Mouse (Mus musculus): ENCODE results near the gene Klf4. TPM values are rescaled to one million over a fixed set of nuclear protein-coding genes. Genes with fewer than 3 reads are reported as not detected.

The Klf4 gene
- polyA plus RNA-seq, 1 experiment from 2014 or later, result 1.3 TPM

GRCm38 (mm10) chr4:55530731-55531095 is 1.6 kb downstream of the Klf4 start:
- Histone ChIP-seq H3K9ac (ENCODE audit: low read length) (peak overlapping the region; percentile 39), H3K27me3 (ENCODE audit: control insufficient read depth, insufficient read depth, low read length) (peaks cover 38% of the 10 kb centered on the region), H3K4me3 (ENCODE audit: low read depth, low read length) (peak overlapping the region; percentile 49), H3K4me1 (ENCODE audit: control insufficient read depth, insufficient read depth, low read length) (peaks cover 12% of the 10 kb centered on the region; the same call in 1 of the 2 replicates), H3K9me3 (ENCODE audit: control insufficient read depth, low read length) (no peaks in the 10 kb centered on the region), H3K27ac (ENCODE audit: low read depth, low read length) (no peak overlapping the region), H3K4me2 (ENCODE audit: low read depth) (peak overlapping the region; percentile 87), H3K36me3 (ENCODE audit: control insufficient read depth, insufficient read depth, low read length) (no peaks in the 10 kb centered on the region)
- DNase-seq (ENCODE audit: low spot score) (peak; percentile 43), ATAC-seq (ENCODE audit: insufficient read depth, low FRiP score, low TSS enrichment) (no peak)
- WGBS, result 1% methylated on average over 20 of the region's 20 CpGs

DNA sequence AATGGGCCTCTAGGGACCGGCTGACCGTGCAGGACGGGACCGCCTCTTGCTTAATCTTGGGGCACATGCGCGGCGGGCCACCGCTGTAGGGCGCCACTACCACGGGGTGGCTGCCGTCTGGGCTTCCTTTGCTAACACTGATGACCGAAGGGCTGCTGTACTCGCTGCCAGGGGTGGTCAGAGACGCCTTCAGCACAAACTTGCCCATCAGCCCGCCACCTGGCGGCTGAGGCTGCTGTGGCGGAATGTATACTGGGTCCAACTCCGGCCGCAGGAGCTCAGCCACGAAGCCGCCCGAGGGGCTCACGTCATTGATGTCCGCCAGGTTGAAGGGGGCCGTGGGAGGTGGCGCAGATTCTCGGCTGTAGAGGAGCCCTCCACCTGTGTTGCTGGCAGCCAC is 2.0 kb downstream of the Klf4 start:
- H3K36me3 ChIP-seq (ENCODE audit: control insufficient read depth, insufficient read depth, low read length), result no peaks in the 10 kb centered on the region
- peaks cover 12% of the 10 kb centered on the region; the same call in 1 of the 2 replicates for H3K4me1 ChIP-seq (ENCODE audit: control insufficient read depth, insufficient read depth, low read length)
- ATAC-seq (ENCODE audit: insufficient read depth, low FRiP score, low TSS enrichment), result peak; percentile 47
- under 1% methylated on average over 27 of the region's 27 CpGs for WGBS
- H3K9me3 ChIP-seq (ENCODE audit: control insufficient read depth, low read length), result no peaks in the 10 kb centered on the region
- peaks cover 38% of the 10 kb centered on the region for H3K27me3 ChIP-seq (ENCODE audit: control insufficient read depth, insufficient read depth, low read length)
- no peak overlapping the region for H3K27ac ChIP-seq (ENCODE audit: low read depth, low read length)
- H3K9ac ChIP-seq (ENCODE audit: low read length), result peak overlapping the region; percentile 39
- peak overlapping the region; percentile 87 for H3K4me2 ChIP-seq (ENCODE audit: low read depth)
- DNase-seq (ENCODE audit: low spot score), result peak; percentile 84
- H3K4me3 ChIP-seq (ENCODE audit: low read depth, low read length), result peak overlapping the region; percentile 49

DNA sequence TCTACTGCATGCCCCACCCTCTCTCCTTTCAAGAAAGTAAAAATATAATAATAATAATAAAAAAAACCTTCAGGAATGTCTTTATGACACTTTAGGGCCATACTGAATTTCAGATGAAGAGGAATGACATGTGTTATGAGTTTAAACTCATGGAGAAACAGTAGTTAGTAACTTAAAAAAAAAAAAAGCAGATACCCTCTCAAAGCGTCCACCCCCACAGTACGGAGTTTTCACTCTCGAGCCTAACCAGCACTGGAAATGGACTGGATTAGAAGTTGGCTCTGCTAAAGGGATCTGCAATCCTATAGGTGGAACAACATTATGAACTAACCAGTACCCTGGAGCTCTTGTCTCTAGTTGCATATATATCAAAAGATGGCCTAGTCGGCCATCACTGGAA is 3.9 kb downstream of the Klf4 start:
- no peak overlapping the region for H3K4me2 ChIP-seq (ENCODE audit: low read depth)
- no peak overlapping the region for H3K27ac ChIP-seq (ENCODE audit: low read depth, low read length)
- no peaks in the 10 kb centered on the region for H3K9me3 ChIP-seq (ENCODE audit: control insufficient read depth, low read length)
- ATAC-seq (ENCODE audit: insufficient read depth, low FRiP score, low TSS enrichment) (no peak), DNase-seq (ENCODE audit: low spot score) (no peak)
- 87% methylated on average over 3 of the region's 4 CpGs for WGBS
- peaks cover 28% of the 10 kb centered on the region for H3K27me3 ChIP-seq (ENCODE audit: control insufficient read depth, insufficient read depth, low read length)
- H3K36me3 ChIP-seq (ENCODE audit: control insufficient read depth, insufficient read depth, low read length), result no peaks in the 10 kb centered on the region
- peaks cover 12% of the 10 kb centered on the region; the same call in 1 of the 2 replicates for H3K4me1 ChIP-seq (ENCODE audit: control insufficient read depth, insufficient read depth, low read length)
- H3K4me3 ChIP-seq (ENCODE audit: low read depth, low read length), result no peak overlapping the region
- no peak overlapping the region for H3K9ac ChIP-seq (ENCODE audit: low read length)

GRCm38 (mm10) chr4:55527931-55528330 is 4.3 kb downstream of the Klf4 start:
- 84% methylated on average over 12 of the region's 12 CpGs for WGBS
- no peak overlapping the region for H3K4me3 ChIP-seq (ENCODE audit: low read depth, low read length)
- no peak overlapping the region for H3K4me2 ChIP-seq (ENCODE audit: low read depth)
- ATAC-seq (ENCODE audit: insufficient read depth, low FRiP score, low TSS enrichment), result no peak
- H3K9ac ChIP-seq (ENCODE audit: low read length), result no peak overlapping the region
- H3K27ac ChIP-seq (ENCODE audit: low read depth, low read length), result no peak overlapping the region
- H3K4me1 ChIP-seq (ENCODE audit: control insufficient read depth, insufficient read depth, low read length), result peaks cover 12% of the 10 kb centered on the region; the same call in 1 of the 2 replicates
- no peak for DNase-seq (ENCODE audit: low spot score)
- no peaks in the 10 kb centered on the region for H3K9me3 ChIP-seq (ENCODE audit: control insufficient read depth, low read length)
- H3K36me3 ChIP-seq (ENCODE audit: control insufficient read depth, insufficient read depth, low read length), result no peaks in the 10 kb centered on the region
- H3K27me3 ChIP-seq (ENCODE audit: control insufficient read depth, insufficient read depth, low read length), result peaks cover 25% of the 10 kb centered on the region

GRCm38 (mm10) chr4:55526247-55527115 is 5.8 kb downstream of the Klf4 start:
- H3K4me2 ChIP-seq (ENCODE audit: low read depth), result no peak overlapping the region
- H3K4me3 ChIP-seq (ENCODE audit: low read depth, low read length), result no peak overlapping the region
- no peak overlapping the region for H3K9ac ChIP-seq (ENCODE audit: low read length)
- H3K9me3 ChIP-seq (ENCODE audit: control insufficient read depth, low read length), result no peaks in the 10 kb centered on the region
- ATAC-seq (ENCODE audit: insufficient read depth, low FRiP score, low TSS enrichment) (no peak), DNase-seq (ENCODE audit: low spot score) (no peak)
- peaks cover 7% of the 10 kb centered on the region; the same call in 1 of the 2 replicates for H3K4me1 ChIP-seq (ENCODE audit: control insufficient read depth, insufficient read depth, low read length)
- peaks cover 19% of the 10 kb centered on the region for H3K27me3 ChIP-seq (ENCODE audit: control insufficient read depth, insufficient read depth, low read length)
- WGBS, result 83% methylated on average over 5 of the region's 5 CpGs
- H3K36me3 ChIP-seq (ENCODE audit: control insufficient read depth, insufficient read depth, low read length), result no peaks in the 10 kb centered on the region
- H3K27ac ChIP-seq (ENCODE audit: low read depth, low read length), result no peak overlapping the region

DNA sequence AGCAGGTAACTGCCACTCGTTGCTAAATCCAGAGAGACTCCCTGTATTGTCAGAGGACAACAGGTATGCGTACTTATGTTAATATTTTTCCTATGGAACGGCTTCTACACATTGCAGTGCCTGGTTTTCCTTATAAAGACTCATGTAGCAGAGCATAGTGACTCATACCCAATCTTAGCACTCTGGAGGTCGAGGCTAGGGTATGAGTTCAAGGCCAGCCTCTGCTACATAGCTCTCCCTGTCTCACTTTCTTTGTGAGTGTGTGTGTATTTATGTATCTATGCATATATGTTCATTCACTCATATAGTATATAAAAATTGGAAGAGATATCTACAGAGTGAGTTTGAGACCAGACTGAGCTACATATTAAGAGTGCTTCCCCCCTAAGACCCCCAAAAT is 8.3 kb downstream of the Klf4 start:
- no peaks in the 10 kb centered on the region for H3K27me3 ChIP-seq (ENCODE audit: control insufficient read depth, insufficient read depth, low read length)
- WGBS, result 78% methylated on average over 4 of the region's 4 CpGs
- H3K9ac ChIP-seq (ENCODE audit: low read length), result no peak overlapping the region
- ATAC-seq (ENCODE audit: insufficient read depth, low FRiP score, low TSS enrichment), result no peak
- H3K4me3 ChIP-seq (ENCODE audit: low read depth, low read length), result no peak overlapping the region
- DNase-seq (ENCODE audit: low spot score), result no peak
- no peak overlapping the region for H3K27ac ChIP-seq (ENCODE audit: low read depth, low read length)
- H3K4me1 ChIP-seq (ENCODE audit: control insufficient read depth, insufficient read depth, low read length), result no peaks in the 10 kb centered on the region
- no peaks in the 10 kb centered on the region for H3K9me3 ChIP-seq (ENCODE audit: control insufficient read depth, low read length)
- no peak overlapping the region for H3K4me2 ChIP-seq (ENCODE audit: low read depth)
- H3K36me3 ChIP-seq (ENCODE audit: control insufficient read depth, insufficient read depth, low read length), result no peaks in the 10 kb centered on the region

GRCm38 (mm10) chr4:55517438-55517837 is 14.8 kb downstream of the Klf4 start:
- ATAC-seq (ENCODE audit: insufficient read depth, low FRiP score, low TSS enrichment), result no peak
- 90% methylated on average over 7 of the region's 7 CpGs for WGBS
- H3K9me3 ChIP-seq (ENCODE audit: control insufficient read depth, low read length), result no peaks in the 10 kb centered on the region
- no peak overlapping the region for H3K4me3 ChIP-seq (ENCODE audit: low read depth, low read length)
- no peak overlapping the region for H3K9ac ChIP-seq (ENCODE audit: low read length)
- H3K4me2 ChIP-seq (ENCODE audit: low read depth), result no peak overlapping the region
- H3K27me3 ChIP-seq (ENCODE audit: control insufficient read depth, insufficient read depth, low read length), result peaks cover 3% of the 10 kb centered on the region; the same call in 1 of the 2 replicates
- H3K36me3 ChIP-seq (ENCODE audit: control insufficient read depth, insufficient read depth, low read length), result no peaks in the 10 kb centered on the region
- DNase-seq (ENCODE audit: low spot score), result no peak
- H3K4me1 ChIP-seq (ENCODE audit: control insufficient read depth, insufficient read depth, low read length), result no peaks in the 10 kb centered on the region
- no peak overlapping the region for H3K27ac ChIP-seq (ENCODE audit: low read depth, low read length)

- H3K9ac ChIP-seq (ENCODE audit: low read length), result no peak overlapping the region
- no peak for ATAC-seq (ENCODE audit: insufficient read depth, low FRiP score, low TSS enrichment)
- H3K9me3 ChIP-seq (ENCODE audit: control insufficient read depth, low read length), result no peaks in the 10 kb centered on the region
- no peak for DNase-seq (ENCODE audit: low spot score)
- H3K36me3 ChIP-seq (ENCODE audit: control insufficient read depth, insufficient read depth, low read length), result no peaks in the 10 kb centered on the region
- H3K27me3 ChIP-seq (ENCODE audit: control insufficient read depth, insufficient read depth, low read length), result peaks cover 3% of the 10 kb centered on the region; the same call in 1 of the 2 replicates
- 84% methylated on average over 8 of the region's 8 CpGs for WGBS
- no peak overlapping the region for H3K4me3 ChIP-seq (ENCODE audit: low read depth, low read length)
- H3K27ac ChIP-seq (ENCODE audit: low read depth, low read length), result no peak overlapping the region
- H3K4me1 ChIP-seq (ENCODE audit: control insufficient read depth, insufficient read depth, low read length), result no peaks in the 10 kb centered on the region
- H3K4me2 ChIP-seq (ENCODE audit: low read depth), result no peak overlapping the region
These were observed 16.2 kb downstream of the Klf4 start for GRCm38 (mm10) chr4:55516048-55516447.

- Histone ChIP-seq H3K9me3 (ENCODE audit: control insufficient read depth, low read length) (no peaks in the 10 kb centered on the region), H3K9ac (ENCODE audit: low read length) (peak overlapping the region; percentile 81), H3K4me1 (ENCODE audit: control insufficient read depth, insufficient read depth, low read length) (no peaks in the 10 kb centered on the region), H3K27me3 (ENCODE audit: control insufficient read depth, insufficient read depth, low read length) (peaks cover 3% of the 10 kb centered on the region; the same call in 1 of the 2 replicates), H3K4me2 (ENCODE audit: low read depth) (peak overlapping the region; percentile 62), H3K36me3 (ENCODE audit: control insufficient read depth, insufficient read depth, low read length) (no peaks in the 10 kb centered on the region), H3K27ac (ENCODE audit: low read depth, low read length) (0 out of 2 replicates have a peak overlapping the region, but pooled peaks have one; percentile 49), H3K4me3 (ENCODE audit: low read depth, low read length) (peak overlapping the region; percentile 52)
- peak; percentile 91 for DNase-seq (ENCODE audit: low spot score)
- ATAC-seq (ENCODE audit: insufficient read depth, low FRiP score, low TSS enrichment), result peak; percentile 97
- under 1% methylated on average over 39 of the region's 39 CpGs for WGBS
These were observed 17.5 kb downstream of the Klf4 start for GRCm38 (mm10) chr4:55514733-55515176.
